Mouse (Mus musculus): ENCODE measurements around the gene Chd8.
A peak's percentile ranks its signal among the peaks of the same experiment; 100 is the strongest.
"Not testable (repeated sequence)": the region's sequence is repeated elsewhere in the genome, so short reads cannot be mapped to it uniquely, and the experiment has no call there.

The Chd8 gene

DNA sequence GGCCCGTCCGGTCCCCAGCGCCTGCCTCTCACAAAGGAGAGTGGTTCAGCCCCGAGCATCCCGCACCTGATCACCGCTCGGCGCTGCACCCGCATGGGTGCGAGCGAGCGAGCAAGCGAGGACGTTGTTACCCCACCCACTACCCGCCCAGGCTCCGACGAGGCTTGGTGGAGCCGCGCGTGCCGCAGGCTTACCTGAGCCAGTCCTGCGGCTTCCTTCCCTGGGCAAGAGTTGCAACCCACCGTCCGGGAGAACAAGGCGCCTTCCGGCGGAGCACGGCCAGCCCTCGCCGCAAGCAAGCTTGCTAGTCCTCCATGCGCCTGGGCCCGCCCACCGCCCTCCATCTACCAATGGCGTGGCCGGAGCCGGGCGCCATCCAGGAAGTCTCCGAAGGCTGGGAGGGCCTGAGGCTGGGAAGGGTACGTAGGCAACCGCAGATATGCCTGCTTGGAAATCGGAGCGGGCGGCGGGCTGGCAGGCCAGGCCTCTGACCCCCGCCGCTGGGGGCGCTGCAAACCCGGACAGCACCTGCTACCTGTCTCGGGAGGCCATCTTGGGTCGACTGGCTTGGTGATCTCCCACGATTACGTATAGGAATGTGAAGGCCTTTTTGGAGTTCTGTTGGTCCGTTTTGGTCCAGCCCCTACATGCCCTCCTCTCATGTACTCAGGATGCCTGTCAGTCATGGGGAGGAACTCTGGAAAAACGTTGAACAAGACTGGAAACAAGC, at the start of gene Chd8:
TSS of gene Chd8 (minus strand) at position 297 of the 730 bp plus-strand sequence.
- peak; percentile 98 for DNase-seq (ENCODE audit: low spot score)

DNA sequence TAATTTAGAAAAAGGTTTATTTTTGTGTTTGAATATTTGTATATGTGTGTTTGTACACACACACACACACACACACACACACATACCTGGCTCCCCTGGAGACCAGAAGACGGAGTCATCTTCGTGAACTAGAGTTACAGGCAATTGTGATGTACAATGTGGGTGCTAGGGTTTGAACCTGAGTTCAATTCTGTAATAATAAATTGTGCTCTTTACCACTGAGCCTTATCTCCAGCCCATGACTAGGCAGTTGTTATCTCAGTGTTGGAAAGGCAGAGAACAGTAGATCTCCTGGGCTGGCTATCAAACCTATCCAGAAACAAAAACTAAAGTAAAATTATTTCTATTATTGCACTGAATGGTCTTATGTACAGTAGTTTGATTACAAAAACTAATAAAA, 48.5 kb upstream of the Chd8 start:
- DNase-seq (ENCODE audit: low spot score): no peak

DNA sequence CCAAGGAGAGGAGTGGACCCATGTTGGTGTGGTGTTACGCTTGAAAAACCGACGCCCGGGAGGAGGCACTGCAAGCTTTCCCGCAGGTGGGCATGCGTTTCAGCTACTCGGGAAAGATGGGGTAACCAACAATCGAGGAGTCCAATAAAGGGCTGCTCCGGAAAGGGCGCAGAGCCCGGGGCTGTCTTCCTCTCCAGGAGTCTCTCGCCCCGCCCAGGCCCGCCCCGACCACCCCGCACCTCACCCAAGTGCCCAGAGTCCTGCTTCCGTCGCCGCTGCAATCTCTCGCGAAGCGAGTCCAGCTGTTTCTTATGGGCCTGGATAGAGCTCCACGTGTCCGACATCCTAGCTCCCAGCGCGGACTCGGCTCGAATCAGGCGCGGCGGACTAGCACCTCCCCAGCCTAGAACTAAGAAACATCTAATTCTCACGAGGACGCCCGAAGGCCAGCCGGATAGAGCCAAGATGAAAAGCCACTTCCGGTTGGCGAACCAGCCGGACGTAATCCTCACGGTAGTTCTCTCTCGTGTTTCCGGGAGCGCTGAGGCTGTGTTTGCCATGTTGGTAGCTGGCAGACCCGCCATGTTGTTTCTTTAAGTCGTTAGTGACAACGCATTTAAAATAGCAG, 47.2 kb upstream of the Chd8 start, which contains the start of gene Mettl3:
TSS of gene Mettl3 (minus strand) at position 485 of the 628 bp plus-strand sequence.
- DNase-seq (ENCODE audit: low spot score): peak; percentile 86

DNA sequence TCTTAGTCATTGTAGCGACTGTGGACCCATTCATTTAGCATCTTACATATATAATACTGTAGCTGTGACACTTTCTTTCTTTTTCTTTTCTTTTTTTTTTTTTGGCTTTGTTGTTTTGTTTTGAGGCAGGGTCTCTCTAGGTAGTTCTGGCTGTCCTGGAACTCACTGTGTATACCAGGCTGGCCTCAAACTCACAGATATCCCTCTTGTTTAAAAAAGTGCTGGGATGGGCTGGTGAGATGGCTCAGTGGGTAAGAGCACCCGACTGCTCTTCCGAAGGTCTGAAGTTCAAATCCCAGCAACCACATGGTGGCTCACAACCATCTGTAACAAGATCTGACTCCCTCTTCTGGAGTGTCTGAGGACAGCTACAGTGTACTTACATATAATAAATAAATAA, 45.9 kb upstream of the Chd8 start:
- not testable (repeated sequence) for DNase-seq (ENCODE audit: low spot score)

DNA sequence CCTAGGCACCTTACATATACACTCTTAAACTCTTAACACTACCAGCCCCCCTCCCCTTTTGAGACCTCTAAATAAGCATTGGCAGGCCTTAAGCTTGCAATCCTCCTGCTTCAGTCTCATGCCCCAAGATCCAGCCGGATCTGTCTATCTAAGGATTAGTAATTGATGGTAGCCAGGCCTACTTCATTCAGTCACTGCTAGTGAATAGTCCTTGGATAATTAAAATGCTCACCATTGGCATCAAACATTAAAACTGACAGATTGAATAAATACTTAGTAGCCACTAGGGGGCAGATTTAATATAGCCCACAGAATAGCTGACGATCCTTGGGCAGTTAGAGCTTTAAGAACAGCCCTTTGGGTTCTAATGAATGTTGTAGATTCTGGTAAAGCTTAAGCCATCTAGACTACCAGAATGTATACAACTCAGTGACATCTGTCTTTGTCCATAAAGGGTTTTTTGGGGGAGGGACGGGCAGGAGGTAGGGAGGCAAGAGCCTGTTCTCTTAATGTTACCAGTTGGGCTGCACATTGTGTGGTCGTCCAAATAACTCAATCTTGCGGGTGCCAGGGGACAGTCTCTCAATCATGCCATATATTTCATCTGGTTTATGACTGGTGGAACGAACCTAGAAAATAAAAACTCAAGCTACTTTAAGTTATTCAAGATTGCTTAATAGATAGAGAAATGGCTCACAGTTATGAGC, 38.1 kb upstream of the Chd8 start:
- no peak for DNase-seq (ENCODE audit: low spot score)

DNA sequence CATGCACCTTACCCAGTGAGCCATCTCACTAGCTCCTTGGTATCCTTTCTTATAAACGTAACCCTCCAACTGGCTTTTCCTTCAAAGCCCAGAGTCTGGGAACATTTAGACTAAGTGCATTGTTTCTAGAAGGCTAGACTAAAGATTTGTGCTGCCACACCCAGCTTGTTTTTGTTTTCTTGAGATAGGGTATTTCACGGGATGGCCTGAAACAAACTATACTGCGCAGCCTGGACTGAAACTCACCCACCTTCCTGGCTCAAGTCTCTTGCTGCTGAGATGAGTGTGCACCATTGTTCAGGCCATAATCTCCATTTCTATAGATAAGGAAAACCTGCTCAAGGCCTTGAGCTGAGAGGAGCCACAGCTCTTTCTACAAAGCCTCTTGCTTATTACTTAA, 26.6 kb upstream of the Chd8 start:
- no peak for DNase-seq (ENCODE audit: low spot score)

DNA sequence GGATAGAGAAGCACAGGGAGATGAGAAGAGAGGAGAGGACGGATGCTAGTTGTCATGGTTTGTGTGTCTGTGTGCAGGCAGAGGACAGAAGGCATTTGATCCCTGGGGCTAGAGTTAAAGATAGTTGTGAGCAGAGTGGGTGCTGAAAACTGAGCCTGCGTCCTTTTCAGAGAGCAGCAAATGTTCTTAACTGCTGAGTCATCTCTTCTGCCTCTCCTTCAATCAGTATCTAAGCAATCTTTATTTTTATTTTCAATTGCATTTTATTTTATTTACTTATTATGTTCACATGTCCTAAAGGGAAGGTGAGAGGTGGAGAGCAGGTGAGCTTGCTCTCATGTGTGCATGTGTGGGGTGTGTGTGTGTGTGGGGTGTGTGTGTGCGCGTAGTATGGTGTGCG, 26.0 kb upstream of the Chd8 start:
- no peak for DNase-seq (ENCODE audit: low spot score)

DNA sequence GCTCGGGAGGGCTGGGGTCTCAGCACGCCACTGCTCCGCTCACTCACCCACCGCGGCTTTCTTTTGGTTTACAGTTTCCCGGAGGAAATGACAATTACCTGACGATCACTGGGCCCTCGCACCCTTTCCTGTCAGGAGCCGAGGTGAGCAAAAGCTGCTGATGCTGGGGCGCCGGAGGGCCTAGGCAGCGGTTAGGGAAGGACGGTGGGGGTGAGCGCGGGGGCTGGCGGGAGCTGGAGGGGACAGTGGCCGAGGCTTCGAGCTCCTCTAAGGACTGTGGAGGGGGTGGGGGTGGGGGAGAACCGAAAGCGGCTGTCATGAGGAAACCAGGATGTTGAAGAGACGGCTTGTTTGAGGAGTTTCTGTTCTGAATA, 22.2 kb upstream of the Chd8 start:
- DNase-seq (ENCODE audit: low spot score): no peak

DNA sequence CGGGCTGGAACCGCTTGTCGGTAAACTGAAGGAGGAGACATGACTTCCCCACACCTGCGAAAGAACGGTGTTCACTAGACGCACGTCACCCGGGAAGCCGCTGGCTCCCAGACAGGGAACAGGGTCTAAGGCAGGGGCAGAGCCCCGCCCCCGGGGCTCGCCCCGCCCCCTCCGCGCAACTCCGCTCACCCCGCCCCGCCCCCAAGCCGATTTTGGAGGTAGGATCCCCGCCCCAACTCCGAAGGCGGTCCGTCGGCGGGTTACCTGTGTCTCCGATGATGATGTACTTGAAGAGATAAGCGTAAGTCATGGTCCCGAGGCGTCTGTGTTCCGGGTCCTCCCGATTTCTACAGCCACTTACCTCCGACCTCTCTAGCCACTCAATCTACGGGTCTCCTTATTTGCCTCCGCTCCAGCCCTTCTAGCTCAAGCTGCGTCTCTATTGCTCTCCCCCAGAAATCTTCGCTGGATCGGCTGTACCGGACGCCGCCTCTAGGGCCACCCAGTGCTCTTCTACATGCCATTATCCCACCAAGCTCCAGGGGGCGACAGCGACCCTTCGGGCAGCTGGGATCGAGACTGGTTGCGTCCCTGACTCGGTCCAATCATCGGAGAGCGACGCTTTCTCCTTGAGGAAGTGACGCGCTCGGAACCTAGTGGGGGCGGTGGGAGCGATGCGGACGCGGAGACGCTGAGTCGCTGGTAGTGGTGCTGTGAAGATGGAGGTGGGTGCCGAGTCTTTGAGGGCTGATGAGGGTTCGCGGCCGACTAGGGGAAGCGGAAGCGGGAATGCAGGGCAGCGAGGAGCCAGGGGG, 21.6 kb upstream of the Chd8 start, which contains the start of the genes Tox4 and Rab2b:
TSS of gene Tox4 (plus strand) at position 215 of the 815 bp plus-strand sequence.
TSS of gene Rab2b (minus strand) at position 614 of the 815 bp plus-strand sequence.
- DNase-seq (ENCODE audit: low spot score): peak; percentile 96

DNA sequence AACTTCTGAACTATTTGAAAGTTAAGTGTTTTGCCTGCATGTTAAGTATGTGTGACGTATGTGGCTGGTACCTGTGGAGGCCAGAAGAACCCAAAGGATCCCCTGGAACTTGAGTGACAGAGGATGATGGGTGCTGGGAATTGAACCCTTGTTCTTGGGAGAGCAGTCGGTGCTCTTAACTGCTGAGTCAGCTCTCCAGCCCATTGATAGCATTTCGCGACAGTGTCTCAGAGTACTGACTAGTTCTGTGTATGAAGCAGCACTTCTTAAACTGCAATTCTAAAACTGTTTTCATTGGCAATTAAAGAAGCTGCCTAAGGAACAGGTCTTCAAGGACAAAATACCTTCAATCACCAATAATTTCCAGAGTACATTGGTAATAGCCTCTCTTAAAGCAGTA, 19.6 kb upstream of the Chd8 start:
- no peak for DNase-seq (ENCODE audit: low spot score)

DNA sequence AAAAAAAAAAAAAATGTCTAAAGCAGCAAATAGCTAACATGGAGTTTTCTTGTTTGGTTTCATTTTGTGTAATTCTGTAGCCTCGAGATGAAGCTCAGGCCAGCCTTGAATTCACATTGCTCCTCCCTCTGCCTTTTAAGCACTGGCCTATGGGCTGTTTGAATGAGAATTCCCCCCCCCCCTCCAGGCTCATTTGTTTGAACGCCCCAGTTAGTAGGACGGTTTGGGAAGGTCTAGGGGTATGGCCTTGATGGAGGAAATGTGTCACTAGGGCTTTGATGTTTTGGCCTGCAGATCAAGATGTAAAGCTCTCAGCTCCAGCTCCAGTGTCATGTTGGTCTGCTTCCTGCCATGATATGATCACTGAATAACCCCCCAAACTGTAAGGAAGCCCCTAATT, 15.2 kb upstream of the Chd8 start:
- DNase-seq (ENCODE audit: low spot score): no peak

DNA sequence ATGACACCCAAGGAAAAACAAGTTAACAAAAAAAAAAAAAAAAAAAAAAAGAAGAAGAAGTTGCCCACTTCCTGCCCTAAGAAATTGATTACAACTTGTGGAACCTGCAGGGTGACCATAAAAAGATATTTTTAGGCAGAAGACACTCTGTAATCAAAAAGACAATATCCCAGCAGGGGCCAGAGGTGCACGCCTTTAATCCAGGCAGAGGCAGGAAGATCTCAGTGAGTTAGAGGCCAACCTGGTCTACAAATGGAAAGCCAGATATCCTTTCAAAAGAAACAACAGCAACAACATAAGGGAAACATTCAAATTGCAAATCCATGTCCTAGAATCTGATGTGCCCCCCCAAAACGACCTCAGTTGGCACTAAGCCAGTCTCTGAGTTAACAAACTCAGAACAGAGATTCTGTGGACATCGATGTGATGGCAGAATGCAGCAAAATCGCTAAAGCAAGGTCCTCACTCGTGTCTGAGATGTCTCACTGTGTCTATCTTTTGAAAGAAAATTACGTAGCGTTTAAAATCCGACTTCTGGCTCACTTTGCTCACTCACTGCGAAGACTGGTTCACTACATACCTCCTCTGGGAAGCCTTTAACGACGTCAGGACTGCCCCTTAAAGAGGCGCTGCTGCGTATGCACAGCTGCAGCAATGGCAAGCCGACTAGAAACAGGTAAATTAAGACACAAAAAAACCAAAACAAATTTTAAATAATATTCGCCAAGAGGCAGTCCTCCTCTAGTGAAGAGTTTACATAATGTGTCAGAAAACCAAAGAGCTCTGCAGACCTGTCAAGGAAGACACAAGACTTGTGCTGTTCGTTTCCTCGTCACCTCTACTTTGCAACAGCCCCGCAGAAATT, 1.0 kb downstream of the Chd8 start:
- no peak for DNase-seq (ENCODE audit: low spot score)

DNA sequence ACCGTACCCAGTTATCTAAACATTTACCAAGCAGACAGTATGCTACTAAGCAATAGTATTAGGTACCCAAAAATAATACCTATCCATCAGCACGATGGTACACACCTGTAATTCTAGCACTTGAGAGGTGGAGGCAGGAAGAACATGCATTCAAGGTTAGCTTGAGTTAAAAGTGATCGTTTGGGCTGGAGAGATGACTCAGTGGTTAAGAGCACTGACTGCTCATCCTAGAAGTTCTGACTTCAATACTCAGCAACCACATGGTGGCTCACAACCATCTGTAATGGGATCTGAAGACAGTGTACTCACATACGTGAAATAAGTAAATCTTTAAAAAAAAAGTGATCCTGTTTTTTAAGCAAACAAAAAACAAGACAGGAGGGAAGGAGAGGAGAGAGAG, 11.5 kb downstream of the Chd8 start:
- no peak for DNase-seq (ENCODE audit: low spot score)

DNA sequence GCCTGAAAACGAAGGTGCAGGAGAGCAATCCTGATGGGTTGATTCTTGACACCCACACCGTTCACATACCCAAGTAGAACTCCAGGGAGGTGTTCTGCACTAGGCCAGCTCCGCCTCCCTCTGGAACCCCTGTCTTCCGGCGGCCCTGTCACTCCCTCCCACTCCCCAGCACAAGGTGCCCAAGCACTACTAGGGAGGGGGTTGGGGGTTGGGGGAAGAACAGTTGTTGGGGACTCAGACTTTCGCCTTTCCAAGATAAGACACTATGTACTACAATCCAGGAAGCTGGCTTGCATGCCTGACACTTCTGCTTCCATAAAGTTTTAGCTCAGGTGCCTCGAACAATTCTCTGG, 12.9 kb downstream of the Chd8 start:
- DNase-seq (ENCODE audit: low spot score): no peak

DNA sequence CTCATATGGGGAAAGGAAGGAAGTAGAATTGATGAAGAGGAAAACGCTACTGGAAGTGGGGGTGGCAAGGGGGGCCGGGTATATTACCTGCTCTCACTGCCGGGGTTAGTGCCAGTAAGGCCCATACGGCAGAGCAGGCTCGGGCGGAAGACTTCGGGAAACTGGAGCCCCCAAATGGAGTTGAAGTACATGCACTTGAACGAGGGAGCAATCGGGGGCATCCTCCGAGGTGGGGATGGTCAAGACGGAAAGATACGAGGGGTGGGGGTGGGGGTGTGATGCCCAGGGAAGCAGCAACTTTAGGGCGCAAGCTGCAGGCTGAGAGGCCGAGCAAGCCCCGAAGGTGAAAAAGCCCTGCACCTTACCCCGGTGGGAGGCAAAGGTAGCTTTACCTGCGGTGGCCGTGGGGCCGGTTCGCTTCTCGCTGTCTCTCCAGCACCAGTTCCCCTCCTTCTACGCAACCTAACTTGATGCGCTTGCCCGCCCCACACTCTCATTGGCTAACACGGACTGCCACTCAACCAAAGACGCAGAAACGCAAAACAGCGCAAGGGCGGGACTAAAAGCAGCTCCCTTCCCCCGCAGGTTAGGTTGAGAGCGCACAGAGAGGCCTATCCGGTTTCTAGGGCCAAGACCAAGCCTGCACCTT, 13.4 kb downstream of the Chd8 start:
- peak; percentile 97 for DNase-seq (ENCODE audit: low spot score)

DNA sequence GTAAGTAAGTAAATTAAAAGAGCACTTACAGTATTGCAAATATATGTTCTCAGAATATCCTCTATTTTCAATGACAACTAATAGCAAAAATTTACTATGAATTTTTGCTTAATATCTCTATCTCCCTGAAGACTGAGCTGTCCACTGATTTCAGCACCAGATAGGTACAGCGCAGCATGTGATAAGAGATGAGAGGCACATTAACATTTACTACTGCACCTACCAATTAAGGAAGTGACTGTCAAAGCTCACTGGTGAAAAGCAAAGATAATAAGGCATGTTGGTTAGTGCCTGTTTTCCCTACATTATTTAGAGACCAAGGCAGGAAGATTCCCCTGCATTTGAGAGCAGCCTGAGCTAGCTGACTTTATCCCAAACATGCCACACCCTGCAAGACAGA, 21.4 kb downstream of the Chd8 start:
- DNase-seq (ENCODE audit: low spot score): no peak

DNA sequence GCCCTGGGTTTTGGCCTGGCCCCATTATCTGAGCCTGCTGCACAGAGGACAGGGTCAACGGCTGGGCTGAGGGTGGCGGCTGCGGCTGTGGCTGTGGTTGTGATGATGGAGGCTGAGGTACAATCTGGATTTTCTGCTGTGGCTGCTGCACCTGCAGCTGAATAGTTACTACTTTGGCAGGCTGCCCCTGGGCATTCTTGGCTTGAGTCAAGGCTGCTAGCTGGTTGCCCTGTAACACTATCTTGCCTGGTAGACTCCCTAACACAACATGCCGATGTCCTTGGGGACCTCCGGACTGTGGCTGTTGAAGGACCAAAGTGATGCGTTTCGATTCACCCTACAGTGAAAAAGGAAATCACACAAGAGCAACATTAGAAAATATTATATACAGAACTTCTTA, 22.4 kb downstream of the Chd8 start:
- no peak for DNase-seq (ENCODE audit: low spot score)

DNA sequence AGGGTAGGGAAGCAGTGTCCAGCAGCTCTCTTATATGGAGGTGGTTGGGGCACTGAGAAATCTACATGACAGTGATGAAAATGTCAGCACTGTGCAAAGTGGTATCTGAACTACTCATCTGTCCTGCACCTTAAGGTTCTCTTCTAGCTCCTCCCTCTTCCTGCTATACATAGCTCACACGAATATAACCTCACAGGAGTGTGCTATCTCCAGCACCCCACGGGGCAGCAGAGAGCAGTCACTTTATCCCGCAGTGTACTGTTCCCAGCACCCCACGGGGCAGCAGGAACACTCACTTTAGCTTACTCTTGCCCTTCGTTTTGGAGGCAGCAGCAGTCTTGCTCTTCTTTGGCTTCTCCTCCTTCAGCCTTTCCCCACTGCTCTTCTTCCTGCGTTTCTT, 25.3 kb downstream of the Chd8 start:
- no peak for DNase-seq (ENCODE audit: low spot score)

DNA sequence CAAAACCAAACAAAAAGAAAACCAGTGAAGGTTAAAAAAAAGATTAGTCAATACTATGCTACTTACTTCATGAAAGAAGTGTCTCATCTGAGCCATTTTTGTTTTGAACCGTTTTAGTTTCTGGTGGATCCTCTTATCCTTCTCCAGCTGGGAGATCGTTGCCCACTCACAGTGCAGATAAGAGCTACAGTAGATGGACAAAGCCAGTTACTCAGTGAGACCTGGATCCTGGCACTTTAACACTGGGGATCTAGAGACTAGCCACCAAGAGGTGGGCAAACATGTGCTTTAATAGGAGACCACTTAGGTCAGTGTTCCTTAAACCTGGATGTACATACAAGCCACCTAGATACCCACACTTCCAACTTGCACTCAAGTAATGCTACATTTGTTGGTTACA, 31.6 kb downstream of the Chd8 start:
- no peak for DNase-seq (ENCODE audit: low spot score)

DNA sequence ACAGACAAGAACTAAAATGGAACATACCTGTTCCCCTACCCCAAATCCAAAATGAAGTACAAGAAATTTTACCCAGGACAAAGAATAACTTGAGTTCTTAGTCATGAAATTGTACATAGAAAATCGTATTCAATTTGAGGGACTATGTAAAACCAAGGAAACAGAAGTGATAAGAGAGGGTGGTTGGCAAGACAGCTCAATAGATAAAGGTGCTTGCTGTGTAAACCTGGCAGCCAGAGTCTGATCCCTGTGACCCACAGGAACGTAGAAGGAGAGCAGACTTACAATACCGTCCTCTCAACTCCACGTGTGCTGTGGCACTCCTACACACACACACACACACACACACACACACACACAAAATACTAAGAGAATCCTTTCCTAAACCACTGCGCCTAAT, 40.3 kb downstream of the Chd8 start:
- DNase-seq (ENCODE audit: low spot score): no peak

DNA sequence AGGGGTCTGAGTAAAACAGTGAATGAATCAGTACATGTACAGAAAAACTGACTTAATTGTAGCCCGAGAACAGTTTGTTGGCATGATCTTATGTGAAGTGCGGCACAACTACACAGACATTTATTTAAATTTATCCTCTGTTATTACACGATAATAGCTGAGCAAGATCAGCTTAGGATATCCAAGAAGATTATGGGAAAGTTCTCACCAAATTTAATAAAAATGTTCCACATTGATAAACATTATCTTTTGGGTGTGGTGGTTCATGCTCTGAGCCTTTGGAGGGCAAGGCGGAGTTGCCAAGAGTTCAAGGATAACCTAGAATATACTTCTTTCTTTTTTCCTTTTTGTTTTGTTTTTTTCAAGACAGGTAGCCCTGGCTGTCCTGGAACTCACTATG, 58.2 kb downstream of the Chd8 start:
- DNase-seq (ENCODE audit: low spot score): no peak

Measured in left cerebral cortex, adult 11 months (tissue).